Mouse (Mus musculus): ENCODE results near the gene Chl1. TPM values are rescaled to one million over a fixed set of nuclear protein-coding genes. Genes with fewer than 3 reads are reported as not detected.

Gene Chl1
- total RNA-seq, 1 experiment: 0.22 TPM

GRCm38 (mm10) chr6:103559344-103559743 is 49.0 kb downstream of the Chl1 start:
- H3K9me3 ChIP-seq (ENCODE audit: control insufficient read depth, insufficient read depth, low read depth, low read length): no peaks in the 10 kb centered on the region
- H3K36me3 ChIP-seq (ENCODE audit: control insufficient read depth, insufficient read depth, low read length, poor library complexity, severe bottlenecking): no peaks in the 10 kb centered on the region
- in situ Hi-C loops (cut with MboI; ENCODE audit: low sequenced_read_pairs in 2 of 2, unreplicated experiment in 2 of 2): no loop called here

DNA sequence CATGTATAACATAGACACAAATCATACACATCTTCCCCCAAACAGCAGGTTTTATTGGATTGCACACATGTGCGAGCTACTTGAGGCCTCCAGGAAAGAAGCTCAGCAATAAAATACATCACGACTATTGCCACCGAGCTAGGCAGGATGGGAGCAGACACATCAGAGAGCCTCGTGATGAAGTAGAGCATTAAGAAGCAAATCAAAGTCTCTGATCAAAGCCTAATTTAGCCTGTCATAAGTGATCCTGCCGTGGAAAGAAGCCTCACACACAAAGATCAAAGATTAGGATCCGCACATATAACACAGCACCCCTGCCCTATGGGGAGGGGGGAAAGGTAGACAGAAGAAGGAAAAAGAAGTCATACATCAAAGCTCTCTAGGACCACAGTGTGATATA is 54.4 kb downstream of the Chl1 start:
- in situ Hi-C loops (cut with MboI; ENCODE audit: low sequenced_read_pairs in 2 of 2, unreplicated experiment in 2 of 2): no loop called here
- no peaks in the 10 kb centered on the region for H3K9me3 ChIP-seq (ENCODE audit: control insufficient read depth, insufficient read depth, low read depth, low read length)
- H3K27ac ChIP-seq (ENCODE audit: insufficient read depth, low read depth, low read length, poor library complexity, severe bottlenecking): no peak overlapping the region
- H3K4me1 ChIP-seq (ENCODE audit: control insufficient read depth in 2 of 2, insufficient read depth in 2 of 2, low read length in 2 of 2, poor library complexity in 1 of 2): no peaks in the 10 kb centered on the region
- H3K9ac ChIP-seq (ENCODE audit: insufficient read depth, low read depth, low read length, poor library complexity, severe bottlenecking): no peak overlapping the region
- H3K36me3 ChIP-seq (ENCODE audit: control insufficient read depth, insufficient read depth, low read length, poor library complexity, severe bottlenecking): no peaks in the 10 kb centered on the region
- no peak overlapping the region for H3K4me3 ChIP-seq (ENCODE audit: insufficient read depth in 1 of 2, low read depth in 1 of 2, low read length in 2 of 2, poor library complexity in 1 of 2, severe bottlenecking in 1 of 2)
- DNase-seq (ENCODE audit: low read depth, low spot score): no peak
- TF ChIP-seq CHD2 (IDR thresholded peaks at IDR 0.05; ENCODE audit: low read depth, low read length) (no peak), ZC3H11A (IDR thresholded peaks at IDR 0.05; ENCODE audit: borderline replicate concordance, low read depth, low read length) (no peak), HCFC1 (IDR thresholded peaks at IDR 0.05; ENCODE audit: borderline replicate concordance, insufficient read depth, low read length) (no peak), ZNF384 (IDR thresholded peaks at IDR 0.05; ENCODE audit: low read depth, low read length) (no peak)

More at GRCm38 (mm10) chr6:103559344-103559743, 49.0 kb downstream of the Chl1 start:
- DNase-seq (ENCODE audit: low read depth, low spot score): no peak
- TF ChIP-seq HCFC1 (IDR thresholded peaks at IDR 0.05; ENCODE audit: borderline replicate concordance, insufficient read depth, low read length): no peak
- no peak for TF ChIP-seq MAFK (IDR thresholded peaks at IDR 0.05; ENCODE audit: insufficient read depth, low read depth, low read length)
- TF ChIP-seq ZNF384 (IDR thresholded peaks at IDR 0.05; ENCODE audit: low read depth, low read length): no peak
- no peak for TF ChIP-seq CHD2 (IDR thresholded peaks at IDR 0.05; ENCODE audit: low read depth, low read length)
- TF ChIP-seq ZC3H11A (IDR thresholded peaks at IDR 0.05; ENCODE audit: borderline replicate concordance, low read depth, low read length): no peak
- Histone ChIP-seq H3K27ac (ENCODE audit: insufficient read depth, low read depth, low read length, poor library complexity, severe bottlenecking) (no peak overlapping the region), H3K9ac (ENCODE audit: insufficient read depth, low read depth, low read length, poor library complexity, severe bottlenecking) (no peak overlapping the region), H3K4me1 (ENCODE audit: control insufficient read depth in 2 of 2, insufficient read depth in 2 of 2, low read length in 2 of 2, poor library complexity in 1 of 2) (no peaks in the 10 kb centered on the region), H3K4me3 (ENCODE audit: insufficient read depth in 1 of 2, low read depth in 1 of 2, low read length in 2 of 2, poor library complexity in 1 of 2, severe bottlenecking in 1 of 2) (no peak overlapping the region)

DNA sequence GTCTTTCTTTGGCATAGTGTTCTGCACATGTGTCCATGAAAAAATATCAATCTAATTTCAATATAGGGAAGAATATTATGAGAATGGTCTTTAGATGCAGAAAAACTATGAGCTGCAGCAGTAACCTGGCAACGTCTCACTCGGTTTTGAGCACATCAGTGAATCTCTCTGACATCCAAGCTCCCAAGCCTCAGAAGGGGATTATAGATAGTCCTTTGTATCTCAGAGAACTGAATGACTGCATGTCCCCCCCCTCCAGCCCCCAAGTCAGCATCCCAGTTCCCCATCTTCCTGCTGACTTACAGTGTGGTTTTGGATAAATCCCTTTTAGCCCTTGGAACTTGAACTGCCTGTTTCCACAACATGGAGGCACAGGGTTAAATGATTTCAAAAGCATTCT is 56.9 kb downstream of the Chl1 start:
- in situ Hi-C loops (cut with MboI; ENCODE audit: low sequenced_read_pairs in 2 of 2, unreplicated experiment in 2 of 2): no loop called here
- H3K9me3 ChIP-seq (ENCODE audit: control insufficient read depth, insufficient read depth, low read depth, low read length): no peaks in the 10 kb centered on the region
- H3K9ac ChIP-seq (ENCODE audit: insufficient read depth, low read depth, low read length, poor library complexity, severe bottlenecking): no peak overlapping the region
- H3K4me1 ChIP-seq (ENCODE audit: control insufficient read depth in 2 of 2, insufficient read depth in 2 of 2, low read length in 2 of 2, poor library complexity in 1 of 2): no peaks in the 10 kb centered on the region
- H3K36me3 ChIP-seq (ENCODE audit: control insufficient read depth, insufficient read depth, low read length, poor library complexity, severe bottlenecking): no peaks in the 10 kb centered on the region
- no peak overlapping the region for H3K4me3 ChIP-seq (ENCODE audit: insufficient read depth in 1 of 2, low read depth in 1 of 2, low read length in 2 of 2, poor library complexity in 1 of 2, severe bottlenecking in 1 of 2)
- no peak overlapping the region for H3K27ac ChIP-seq (ENCODE audit: insufficient read depth, low read depth, low read length, poor library complexity, severe bottlenecking)
- no peak for DNase-seq (ENCODE audit: low read depth, low spot score)
- TF ChIP-seq CHD2 (IDR thresholded peaks at IDR 0.05; ENCODE audit: low read depth, low read length) (no peak), HCFC1 (IDR thresholded peaks at IDR 0.05; ENCODE audit: borderline replicate concordance, insufficient read depth, low read length) (no peak), ZNF384 (IDR thresholded peaks at IDR 0.05; ENCODE audit: low read depth, low read length) (no peak), ZC3H11A (IDR thresholded peaks at IDR 0.05; ENCODE audit: borderline replicate concordance, low read depth, low read length) (no peak), MAFK (IDR thresholded peaks at IDR 0.05; ENCODE audit: insufficient read depth, low read depth, low read length) (no peak)

DNA sequence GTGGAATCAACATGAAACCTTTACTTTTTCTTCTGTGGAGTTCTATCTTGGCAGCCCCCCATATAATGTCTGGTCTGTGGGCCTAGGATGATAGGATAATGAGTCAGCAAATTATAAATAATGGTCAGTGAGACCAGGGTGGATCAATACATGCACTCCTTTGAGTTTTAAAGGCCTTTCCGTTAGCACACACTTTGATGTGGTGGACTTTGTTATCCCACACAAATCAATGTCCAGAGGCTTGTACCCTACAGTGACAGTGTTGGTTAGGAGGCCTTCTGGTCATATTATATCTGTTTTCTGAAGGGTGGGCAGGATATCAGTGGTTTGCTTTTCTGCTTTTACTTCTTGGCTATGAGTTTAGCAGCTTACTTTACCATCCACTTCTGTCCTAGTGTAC is 62.3 kb downstream of the Chl1 start:
- no peak overlapping the region for H3K4me3 ChIP-seq (ENCODE audit: insufficient read depth in 1 of 2, low read depth in 1 of 2, low read length in 2 of 2, poor library complexity in 1 of 2, severe bottlenecking in 1 of 2)
- in situ Hi-C loops (cut with MboI; ENCODE audit: low sequenced_read_pairs in 2 of 2, unreplicated experiment in 2 of 2): no loop called here
- no peaks in the 10 kb centered on the region for H3K4me1 ChIP-seq (ENCODE audit: control insufficient read depth in 2 of 2, insufficient read depth in 2 of 2, low read length in 2 of 2, poor library complexity in 1 of 2)
- DNase-seq (ENCODE audit: low read depth, low spot score): no peak
- no peak overlapping the region for H3K9ac ChIP-seq (ENCODE audit: insufficient read depth, low read depth, low read length, poor library complexity, severe bottlenecking)
- no peak overlapping the region for H3K27ac ChIP-seq (ENCODE audit: insufficient read depth, low read depth, low read length, poor library complexity, severe bottlenecking)
- TF ChIP-seq CHD2 (IDR thresholded peaks at IDR 0.05; ENCODE audit: low read depth, low read length): no peak
- no peak for TF ChIP-seq HCFC1 (IDR thresholded peaks at IDR 0.05; ENCODE audit: borderline replicate concordance, insufficient read depth, low read length)
- TF ChIP-seq MAFK (IDR thresholded peaks at IDR 0.05; ENCODE audit: insufficient read depth, low read depth, low read length): no peak
- TF ChIP-seq ZC3H11A (IDR thresholded peaks at IDR 0.05; ENCODE audit: borderline replicate concordance, low read depth, low read length): no peak
- no peak for TF ChIP-seq ZNF384 (IDR thresholded peaks at IDR 0.05; ENCODE audit: low read depth, low read length)
- H3K9me3 ChIP-seq (ENCODE audit: control insufficient read depth, insufficient read depth, low read depth, low read length): no peaks in the 10 kb centered on the region
- H3K36me3 ChIP-seq (ENCODE audit: control insufficient read depth, insufficient read depth, low read length, poor library complexity, severe bottlenecking): no peaks in the 10 kb centered on the region

DNA sequence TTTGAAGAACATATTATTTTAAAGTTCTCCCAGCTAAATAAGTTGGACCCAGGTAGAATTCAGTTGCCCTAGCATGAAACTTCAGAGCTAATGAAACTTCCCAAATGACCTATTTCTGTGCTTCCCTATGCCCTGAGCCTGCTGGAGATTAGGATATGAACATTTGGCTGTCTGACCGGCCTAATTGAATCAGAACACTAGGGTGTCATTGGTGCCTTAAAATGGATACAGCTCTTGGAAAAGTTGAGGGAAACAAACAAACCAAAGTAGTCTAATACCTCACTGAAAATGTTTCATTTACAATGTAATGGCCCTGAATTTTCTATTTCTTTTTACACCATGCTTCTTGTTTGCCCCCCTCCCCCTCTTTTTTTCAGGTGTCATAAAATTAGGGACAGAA is 73.8 kb downstream of the Chl1 start:
- no peak overlapping the region for H3K4me3 ChIP-seq (ENCODE audit: insufficient read depth in 1 of 2, low read depth in 1 of 2, low read length in 2 of 2, poor library complexity in 1 of 2, severe bottlenecking in 1 of 2)
- DNase-seq (ENCODE audit: low read depth, low spot score): no peak
- TF ChIP-seq CHD2 (IDR thresholded peaks at IDR 0.05; ENCODE audit: low read depth, low read length) (no peak), ZNF384 (IDR thresholded peaks at IDR 0.05; ENCODE audit: low read depth, low read length) (no peak), HCFC1 (IDR thresholded peaks at IDR 0.05; ENCODE audit: borderline replicate concordance, insufficient read depth, low read length) (no peak), ZC3H11A (IDR thresholded peaks at IDR 0.05; ENCODE audit: borderline replicate concordance, low read depth, low read length) (no peak), MAFK (IDR thresholded peaks at IDR 0.05; ENCODE audit: insufficient read depth, low read depth, low read length) (no peak)
- no peak overlapping the region for H3K27ac ChIP-seq (ENCODE audit: insufficient read depth, low read depth, low read length, poor library complexity, severe bottlenecking)
- no peaks in the 10 kb centered on the region for H3K9me3 ChIP-seq (ENCODE audit: control insufficient read depth, insufficient read depth, low read depth, low read length)
- no peak overlapping the region for H3K9ac ChIP-seq (ENCODE audit: insufficient read depth, low read depth, low read length, poor library complexity, severe bottlenecking)
- no peaks in the 10 kb centered on the region for H3K36me3 ChIP-seq (ENCODE audit: control insufficient read depth, insufficient read depth, low read length, poor library complexity, severe bottlenecking)
- H3K4me1 ChIP-seq (ENCODE audit: control insufficient read depth in 2 of 2, insufficient read depth in 2 of 2, low read length in 2 of 2, poor library complexity in 1 of 2): no peaks in the 10 kb centered on the region
- in situ Hi-C loops (cut with MboI; ENCODE audit: low sequenced_read_pairs in 2 of 2, unreplicated experiment in 2 of 2): no loop called here

All from ES-E14 (cell line).